Mouse (Mus musculus) leukemia stem cell, adult 10-12 weeks (primary cell): ENCODE measurements around the gene Gm10972. TPM values are rescaled to one million over a fixed set of nuclear protein-coding genes. Genes with fewer than 3 reads are reported as not detected.

Experiments
- polyA plus RNA-seq: library from polyadenylated mRNA; stranded (reverse); fragments of >175 nt; gene quantifications from 2 replicates; pipeline ENCODE4 v1.2.3, GENCODE M21; 2012; ENCODE audit warnings: low replicate concordance

Gm10972 gene
- not detected in 2 replicates for polyA plus RNA-seq

GRCm38 (mm10) chr3:94642495-94643162 lies at the start of gene Gm10972:
TSS of gene Gm10972 (plus strand) at chr3:94643112.

GRCm38 (mm10) chr3:94658740-94659095 lies 15.8 kb downstream of the Gm10972 start, which contains the start of gene Tuft1:
TSS of gene Tuft1 (minus strand) at chr3:94658872.

Other genes starting within 250 kb of the Gm10972 start
- 0.08 and 0.12 TPM in 2 replicates for gene Lingo4, start 244.6 kb upstream of the Gm10972 start, polyA plus RNA-seq
- 0.62 and 1.2 TPM in 2 replicates for gene Tdrkh, start 229.8 kb upstream of the Gm10972 start, polyA plus RNA-seq
- gene Mrpl9, start 199.8 kb upstream of the Gm10972 start, polyA plus RNA-seq, result 64.0 and 64.6 TPM in 2 replicates
- not detected in 2 replicates for gene Oaz3, start 199.2 kb upstream of the Gm10972 start, polyA plus RNA-seq
- 0.59 TPM in 1 of 2 replicates, not detected in the other for gene Celf3, start 164.8 kb upstream of the Gm10972 start, polyA plus RNA-seq
- gene Riiad1, start 162.8 kb upstream of the Gm10972 start, polyA plus RNA-seq, result not detected in 2 replicates
- 6.8 and 8.7 TPM in 2 replicates for gene Snx27, start 60.4 kb upstream of the Gm10972 start, polyA plus RNA-seq
- 0.71 and 1.3 TPM in 2 replicates for gene Tuft1, start 15.8 kb downstream of the Gm10972 start, polyA plus RNA-seq
- gene Selenbp2, start 50.4 kb downstream of the Gm10972 start, polyA plus RNA-seq, result 1.2 TPM in 1 of 2 replicates, not detected in the other
- 0.03 and 0.06 TPM in 2 replicates for gene Cgn, start 143.4 kb downstream of the Gm10972 start, polyA plus RNA-seq
- 89.9 and 128 TPM in 2 replicates for gene Pogz, start 194.5 kb downstream of the Gm10972 start, polyA plus RNA-seq
- 227 and 271 TPM in 2 replicates for gene Psmb4, start 243.8 kb downstream of the Gm10972 start, polyA plus RNA-seq